Mouse (Mus musculus) lung, postnatal 14 days (tissue): Measurements from ENCODE around the gene Pnmt.

Experiments used
- DNase-seq: peaks from one replicate; pipeline ENCODE4 v3.0.0; 2021

The Pnmt gene

DNA sequence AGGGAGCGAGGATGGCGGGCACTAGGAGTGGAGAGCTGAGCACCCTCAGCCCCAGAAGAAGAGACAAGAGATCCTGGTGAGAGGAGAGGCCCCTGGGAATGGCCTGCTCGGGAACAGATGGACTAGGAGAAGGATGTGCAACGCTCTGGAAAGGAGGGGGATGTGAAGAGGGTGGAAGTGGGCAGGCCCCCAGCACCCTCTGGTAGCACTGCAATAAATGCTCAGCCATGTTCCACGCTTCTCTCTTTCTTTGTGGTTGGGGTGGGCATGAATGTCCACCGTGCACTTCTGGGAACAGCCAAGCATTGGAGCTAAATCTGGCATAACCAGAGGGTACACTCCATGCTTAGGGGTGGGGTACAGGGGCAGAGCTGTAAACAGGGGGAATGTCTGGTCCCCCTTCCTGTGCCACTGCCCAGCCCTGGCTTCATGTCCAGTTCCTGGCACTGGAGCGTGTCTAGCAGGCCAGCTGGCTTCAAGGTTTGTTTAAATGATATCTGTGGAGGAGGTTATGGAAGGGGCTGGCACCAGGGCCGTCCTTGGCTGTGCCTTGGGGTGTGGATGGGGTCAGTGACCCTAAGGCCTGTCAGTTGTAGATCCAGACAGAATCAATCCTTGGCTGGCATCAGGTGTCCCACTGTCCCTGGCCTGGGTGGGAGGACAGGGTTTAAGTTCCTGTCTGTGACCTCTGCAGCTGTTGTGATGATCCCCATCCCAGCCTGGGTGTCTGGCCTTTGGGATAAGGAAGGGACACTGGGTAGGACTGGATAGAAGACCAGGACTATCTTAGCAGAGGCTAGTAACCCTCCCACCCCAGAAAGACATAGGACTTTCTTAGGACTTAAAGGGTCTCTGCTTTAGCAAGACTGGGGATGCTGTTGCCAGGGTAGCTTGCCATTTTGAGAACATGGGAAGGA is 1.3 kb upstream of the Pnmt start:
- no peak for DNase-seq

DNA sequence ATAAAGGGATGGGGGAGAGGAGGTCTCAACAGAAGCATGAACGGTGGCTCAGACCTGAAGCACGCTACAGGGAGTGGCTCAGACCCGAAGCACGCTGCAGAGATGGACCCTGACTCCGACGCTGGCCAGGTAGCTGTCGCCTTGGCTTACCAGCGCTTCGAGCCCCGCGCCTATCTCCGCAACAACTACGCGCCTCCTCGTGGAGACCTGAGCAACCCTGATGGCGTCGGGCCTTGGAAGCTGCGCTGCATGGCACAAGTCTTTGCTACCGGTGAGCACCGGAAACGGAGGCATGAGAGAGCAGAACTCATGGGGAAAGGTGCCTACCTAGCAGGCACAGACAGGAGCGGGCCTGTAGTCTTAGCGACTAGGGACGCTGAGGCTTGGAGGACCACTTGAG is 346 bp downstream of the Pnmt start:
- DNase-seq, result no peak

DNA sequence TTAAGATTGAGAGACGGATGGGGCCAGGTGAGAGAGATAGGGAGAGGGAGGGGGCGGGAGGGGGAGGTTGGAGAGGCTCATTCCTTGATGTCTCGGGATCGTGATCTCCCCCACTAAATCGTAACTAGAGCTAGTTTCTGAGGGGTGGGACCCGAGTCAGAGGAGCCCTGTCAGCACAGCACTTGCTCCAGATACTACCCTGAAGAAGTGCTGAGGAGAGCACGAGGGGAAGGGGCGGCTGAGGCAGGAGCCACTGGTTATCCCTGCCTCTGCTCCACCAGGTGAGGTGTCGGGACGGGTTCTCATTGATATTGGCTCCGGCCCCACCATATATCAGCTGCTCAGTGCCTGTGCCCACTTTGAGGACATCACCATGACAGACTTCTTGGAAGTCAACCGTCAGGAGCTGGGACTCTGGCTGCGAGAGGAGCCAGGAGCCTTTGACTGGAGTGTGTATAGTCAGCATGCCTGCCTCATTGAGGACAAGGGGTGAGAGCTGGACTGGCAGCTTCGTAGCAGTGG is 867 bp downstream of the Pnmt start:
- DNase-seq, result no peak

DNA sequence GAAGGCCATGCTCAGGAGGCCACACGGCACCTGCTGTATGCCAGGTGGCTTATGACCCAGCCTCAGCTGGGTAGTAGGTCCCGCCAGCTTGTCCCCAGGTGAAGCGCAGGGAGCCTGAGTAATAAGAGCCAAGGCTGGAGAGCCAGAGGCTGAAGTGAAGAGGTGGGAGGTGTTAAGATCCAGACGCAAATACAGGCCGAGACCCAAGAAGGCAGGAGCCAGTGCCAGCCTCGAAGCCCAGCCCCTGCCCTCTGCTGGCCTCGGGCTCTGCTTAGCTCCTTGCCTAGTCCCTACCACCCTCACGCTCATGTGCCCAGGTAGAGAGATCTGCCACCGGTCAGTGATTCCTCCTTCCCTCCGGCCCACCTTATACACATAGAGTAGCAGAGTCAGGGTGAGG is 2.0 kb downstream of the Pnmt start:
- DNase-seq, result no peak

DNA sequence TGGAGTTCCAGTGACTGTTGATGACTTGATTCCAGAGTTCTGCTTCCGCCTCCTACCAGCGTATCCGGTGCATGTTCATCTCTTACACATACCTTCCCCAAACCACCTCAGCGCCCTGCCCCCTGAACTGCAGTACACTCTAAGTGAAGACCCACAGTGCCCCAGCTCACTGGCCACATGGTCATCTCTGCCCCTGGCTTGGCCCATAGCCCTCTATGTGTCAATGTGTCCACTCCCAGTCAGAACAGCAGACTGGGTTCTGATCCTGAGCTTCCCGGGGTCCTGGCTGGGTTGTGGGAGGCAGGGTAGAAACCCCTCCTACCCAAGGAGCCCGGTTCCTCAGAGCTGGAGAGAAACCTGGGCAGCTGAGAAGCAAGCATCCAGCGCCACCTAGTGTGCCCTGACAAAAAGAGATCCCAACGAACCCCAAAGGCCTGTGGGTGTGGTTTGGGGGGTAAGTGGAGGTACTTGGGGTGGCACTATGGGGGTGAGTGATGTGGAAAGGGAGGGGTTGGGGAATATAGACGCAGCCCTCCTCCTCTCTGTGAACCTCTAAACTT is 3.1 kb downstream of the Pnmt start:
- DNase-seq, result peak; percentile 71

DNA sequence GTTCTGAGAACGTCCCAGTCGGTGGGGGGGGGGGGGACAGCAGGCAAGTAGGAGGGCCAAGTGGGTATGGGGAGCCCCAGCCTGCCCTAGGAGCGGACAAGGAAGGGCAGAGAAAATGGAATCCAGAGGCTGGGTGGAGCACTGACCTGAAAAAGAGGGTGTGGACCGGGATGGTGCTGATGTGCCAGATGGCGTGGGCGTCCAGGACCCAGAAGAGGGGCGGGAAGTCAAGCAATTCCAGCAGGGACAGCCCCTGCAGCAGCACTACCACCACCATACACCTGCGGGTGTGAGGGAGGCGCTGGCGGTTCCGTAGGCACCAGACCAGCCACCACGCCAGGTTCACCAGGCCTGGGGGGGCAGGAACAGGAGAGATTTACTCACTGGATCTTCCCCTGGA is 3.9 kb downstream of the Pnmt start:
- no peak for DNase-seq

DNA sequence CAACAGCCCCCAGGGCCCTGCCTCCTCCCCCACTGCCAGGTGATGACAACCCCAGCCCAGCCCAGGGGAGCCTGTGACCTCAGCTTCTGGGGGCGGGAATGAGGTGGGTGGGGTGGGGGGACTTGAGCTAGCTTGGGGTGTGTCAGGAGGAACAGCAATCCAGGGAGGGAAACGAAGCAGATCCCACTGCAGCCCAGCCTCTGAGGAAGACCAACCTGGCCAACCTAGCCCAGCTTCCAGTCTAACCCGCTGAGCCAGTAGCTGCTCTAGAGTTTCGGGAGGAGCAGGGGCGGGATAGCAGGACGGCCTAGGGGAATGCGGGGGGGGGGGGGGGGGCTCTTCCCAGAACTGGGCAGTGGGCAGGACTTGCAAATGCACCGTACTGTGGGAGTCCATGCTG is 5.8 kb downstream of the Pnmt start:
- no peak for DNase-seq

GRCm38 (mm10) chr11:98392645-98393044 is 6.4 kb downstream of the Pnmt start:
- DNase-seq, result no peak

GRCm38 (mm10) chr11:98393317-98393716 is 7.1 kb downstream of the Pnmt start:
- peak; percentile 69 for DNase-seq

GRCm38 (mm10) chr11:98394301-98394700 is 8.1 kb downstream of the Pnmt start:
- DNase-seq, result no peak

GRCm38 (mm10) chr11:98395041-98395440 is 8.8 kb downstream of the Pnmt start:
- DNase-seq, result no peak

DNA sequence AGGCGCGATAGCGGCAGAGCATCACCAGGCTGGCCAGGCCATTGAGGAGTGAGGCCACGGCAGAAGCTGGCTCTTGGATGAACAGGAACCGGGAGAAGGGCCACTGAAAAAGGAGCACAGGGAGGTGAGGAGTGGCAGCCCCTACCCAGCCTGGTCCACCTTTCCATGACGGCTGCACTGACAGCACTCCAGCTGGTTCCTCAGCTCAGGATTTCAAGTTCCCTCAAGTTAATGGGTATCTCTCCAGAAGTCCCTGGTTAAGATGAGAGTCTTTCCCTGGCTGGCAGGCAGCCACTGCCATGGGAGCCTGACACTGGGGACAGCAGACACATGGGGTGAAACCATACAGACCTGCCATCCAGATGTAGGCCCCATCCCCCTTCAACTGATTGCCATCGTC is 11.7 kb downstream of the Pnmt start:
- DNase-seq, result no peak

GRCm38 (mm10) chr11:98400161-98400726 is 14.0 kb downstream of the Pnmt start, which contains the start of gene Pgap3:
TSS of gene Pgap3 (minus strand) at chr11:98400490.
- peak; percentile 86 for DNase-seq

DNA sequence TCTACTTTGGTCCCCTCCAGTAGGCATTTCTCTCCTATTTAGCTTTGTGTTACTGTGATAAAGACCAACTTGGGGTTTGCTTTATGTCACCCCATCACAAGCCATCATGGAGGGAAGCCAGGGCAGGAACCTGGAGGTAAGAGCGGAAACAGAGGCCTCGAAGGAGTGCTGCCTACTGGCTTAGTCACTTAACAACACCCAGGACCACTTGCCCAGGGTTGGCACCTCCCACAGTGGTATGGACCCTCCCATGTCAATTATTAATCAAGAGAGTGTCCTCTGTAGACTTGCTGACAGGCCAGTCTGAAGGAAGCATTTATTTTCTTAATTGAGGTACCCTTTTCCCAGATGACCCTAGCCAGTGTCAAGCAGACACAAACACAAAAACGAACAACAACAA is 14.6 kb downstream of the Pnmt start:
- no peak for DNase-seq

DNA sequence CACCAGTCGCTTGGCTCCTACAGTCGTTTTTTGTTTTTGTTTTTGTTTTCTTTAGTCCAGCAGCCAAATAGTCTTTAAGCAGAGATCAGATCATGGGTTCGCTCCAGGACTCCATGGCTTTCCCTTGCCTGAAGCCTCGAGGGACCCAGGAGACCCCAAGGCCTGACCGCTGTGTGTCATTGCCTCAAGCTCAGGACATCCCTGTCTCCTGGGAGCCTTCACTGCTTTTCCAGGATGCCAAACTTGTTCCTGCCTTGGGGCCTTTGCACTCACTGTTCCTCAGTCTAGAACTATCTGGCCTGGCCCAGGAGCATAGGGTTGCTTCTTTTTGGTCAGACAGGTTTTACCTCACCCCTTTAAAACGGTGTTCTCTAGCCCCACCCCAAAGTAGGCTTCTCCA is 20.4 kb downstream of the Pnmt start:
- no peak for DNase-seq

DNA sequence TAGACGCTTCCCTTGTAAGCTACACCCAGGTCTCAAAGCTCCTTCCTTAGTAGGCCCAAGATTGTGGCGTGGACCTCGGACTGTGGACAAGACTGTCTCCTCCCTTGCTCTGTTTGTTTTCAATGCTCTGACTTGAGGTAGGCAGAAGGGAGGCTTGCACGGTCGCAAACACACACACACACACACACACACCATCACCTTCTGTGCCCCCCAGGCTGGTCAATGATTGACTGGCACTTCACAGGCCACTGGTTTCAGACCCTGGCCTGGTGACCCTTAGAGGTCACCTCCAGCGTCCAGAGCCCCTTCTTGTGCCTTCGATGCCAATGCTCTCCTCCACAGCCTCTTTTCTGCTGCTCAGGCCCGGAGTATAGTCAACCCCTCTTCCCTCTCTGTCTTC is 22.6 kb downstream of the Pnmt start:
- DNase-seq, result no peak

- peak; percentile 28 for DNase-seq
These were observed 23.1 kb downstream of the Pnmt start for GRCm38 (mm10) chr11:98409341-98409822.

GRCm38 (mm10) chr11:98412273-98412796 is 26.1 kb downstream of the Pnmt start, which contains the start of gene Erbb2:
TSS of gene Erbb2 (plus strand) at chr11:98412470.
- peak; percentile 82 for DNase-seq

- peak; percentile 37 for DNase-seq
These were observed 26.6 kb downstream of the Pnmt start for GRCm38 (mm10) chr11:98412797-98413301.

- DNase-seq, result no peak
These were observed 27.5 kb downstream of the Pnmt start for GRCm38 (mm10) chr11:98413731-98414130.

GRCm38 (mm10) chr11:98414162-98414561 is 27.9 kb downstream of the Pnmt start:
- DNase-seq, result no peak

DNA sequence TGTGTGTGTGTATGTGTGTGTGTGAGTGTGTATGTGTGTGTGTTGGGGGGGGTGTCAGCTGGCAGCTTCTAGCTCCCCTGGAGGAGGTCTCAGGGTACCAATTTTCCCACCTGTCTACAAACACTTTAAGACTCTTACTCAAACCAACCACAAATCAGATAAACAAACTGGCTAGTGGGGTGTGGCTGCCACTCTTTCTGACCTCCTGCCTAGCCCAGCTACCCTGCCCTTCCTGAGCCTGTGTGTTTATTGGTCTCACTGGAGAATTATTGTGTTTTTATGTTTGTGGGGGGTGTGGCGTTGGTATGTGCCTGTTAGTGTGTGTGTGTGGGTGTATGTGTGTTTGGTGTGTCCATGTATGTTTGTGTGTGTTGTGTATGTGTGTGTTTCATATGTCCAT is 30.8 kb downstream of the Pnmt start:
- no peak for DNase-seq

- no peak for DNase-seq
These were observed 32.0 kb downstream of the Pnmt start for GRCm38 (mm10) chr11:98418273-98418672.
